Mouse (Mus musculus): ENCODE data around the gene Oas1a.
"Not testable (repeated sequence)": the region's sequence is repeated elsewhere in the genome, so short reads cannot be mapped to it uniquely, and the experiment has no call there.

The Oas1a gene

GRCm38 (mm10) chr5:120906791-120907733 is at the start of gene Oas1a:
TSS of gene Oas1a (minus strand) at chr5:120907521.
- not testable (repeated sequence) for DNase-seq

- no peak for DNase-seq
Observed at GRCm38 (mm10) chr5:120953974-120954373, 46.7 kb upstream of the Oas1a start.

- no peak for DNase-seq
Observed at GRCm38 (mm10) chr5:120952242-120952770, 45.0 kb upstream of the Oas1a start.

- DNase-seq = peak in 1 of 2 experiments; percentile 9
Observed at GRCm38 (mm10) chr5:120942076-120942475, 34.8 kb upstream of the Oas1a start.

GRCm38 (mm10) chr5:120938586-120938985 is 31.3 kb upstream of the Oas1a start:
- DNase-seq = peak in 1 of 2 experiments; percentile 9

- peak in 1 of 2 experiments; percentile 11 for DNase-seq
Observed at GRCm38 (mm10) chr5:120937841-120938240, 30.5 kb upstream of the Oas1a start.

GRCm38 (mm10) chr5:120933966-120934365 is 26.6 kb upstream of the Oas1a start:
- no peak for DNase-seq

GRCm38 (mm10) chr5:120927036-120927435 is 19.7 kb upstream of the Oas1a start:
- DNase-seq = peak in 1 of 2 experiments; percentile 12

- peak in 1 of 2 experiments; percentile 9 for DNase-seq
Observed at GRCm38 (mm10) chr5:120926311-120926710, 19.0 kb upstream of the Oas1a start.

GRCm38 (mm10) chr5:120924520-120924919 is 17.2 kb upstream of the Oas1a start:
- DNase-seq = peak in 1 of 2 experiments; percentile 2

GRCm38 (mm10) chr5:120923969-120924368 is 16.6 kb upstream of the Oas1a start:
- DNase-seq = peak in 1 of 2 experiments; percentile 2

GRCm38 (mm10) chr5:120920296-120920695 is 13.0 kb upstream of the Oas1a start:
- no peak for DNase-seq

GRCm38 (mm10) chr5:120919156-120919935 is 12.0 kb upstream of the Oas1a start:
- peak in 1 of 2 experiments; percentile 8 for DNase-seq

- DNase-seq = not testable (repeated sequence)
Observed at GRCm38 (mm10) chr5:120914204-120914603, 6.9 kb upstream of the Oas1a start, which contains the start of gene Oas1d. TSS of gene Oas1d (plus strand) at chr5:120914536.

- DNase-seq = no peak
Observed at GRCm38 (mm10) chr5:120908196-120908920, 1.0 kb upstream of the Oas1a start.

GRCm38 (mm10) chr5:120902056-120902455 is 5.3 kb downstream of the Oas1a start:
- DNase-seq = no peak

GRCm38 (mm10) chr5:120900666-120901065 is 6.7 kb downstream of the Oas1a start:
- no peak for DNase-seq

- no peak for DNase-seq
Observed at GRCm38 (mm10) chr5:120898726-120899125, 8.6 kb downstream of the Oas1a start.

GRCm38 (mm10) chr5:120898307-120898706 is 9.0 kb downstream of the Oas1a start:
- no peak for DNase-seq

GRCm38 (mm10) chr5:120895231-120895900 is 12.0 kb downstream of the Oas1a start:
- no peak for DNase-seq

- not testable (repeated sequence) for DNase-seq
Observed at GRCm38 (mm10) chr5:120894692-120895091, 12.6 kb downstream of the Oas1a start.

GRCm38 (mm10) chr5:120893866-120894265 is 13.5 kb downstream of the Oas1a start:
- not testable (repeated sequence) for DNase-seq
